Mouse (Mus musculus) adrenal gland, postnatal 10 days (tissue): ENCODE data around the gene Ankrd9. TPM values are rescaled to one million over a fixed set of nuclear protein-coding genes. Genes with fewer than 3 reads are reported as not detected.

ENCODE experiments used
- DNase-seq: peaks from one replicate; pipeline ENCODE4 v3.0.0; 2021; ENCODE audit warnings: mixed read lengths
- total RNA-seq, 2 experiments: library from RNA; stranded (reverse); gene quantifications; 2 replicates each; pipeline ENCODE4 v1.2.3; 2021

The Ankrd9 gene
- total RNA-seq, 2 experiments from 2014 or later = 35.7 to 49.7 TPM

DNA sequence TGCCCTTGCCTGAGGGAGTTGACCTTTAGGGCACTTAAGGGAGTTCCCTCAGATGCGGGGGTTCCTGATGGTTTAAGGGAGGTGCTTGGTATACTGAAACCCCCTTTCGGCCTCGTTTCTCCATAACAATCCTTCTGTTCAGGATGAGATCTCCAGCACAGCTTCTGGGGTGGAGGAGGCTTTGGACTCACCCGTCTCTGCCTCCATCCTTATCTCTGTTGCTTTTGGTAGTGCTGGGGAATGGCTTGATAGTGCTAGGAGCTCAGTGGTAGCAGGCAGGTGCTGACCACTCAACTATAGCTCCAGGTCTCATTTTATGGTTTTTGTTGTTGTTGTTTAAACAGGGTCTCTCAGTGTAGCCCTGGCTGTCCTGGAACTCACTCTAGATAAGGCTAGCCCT lies 12.8 kb downstream of the Ankrd9 start:
- no peak for DNase-seq

- no peak for DNase-seq
Measured at GRCm38 (mm10) chr12:110965500-110965899, 13.3 kb downstream of the Ankrd9 start.

DNA sequence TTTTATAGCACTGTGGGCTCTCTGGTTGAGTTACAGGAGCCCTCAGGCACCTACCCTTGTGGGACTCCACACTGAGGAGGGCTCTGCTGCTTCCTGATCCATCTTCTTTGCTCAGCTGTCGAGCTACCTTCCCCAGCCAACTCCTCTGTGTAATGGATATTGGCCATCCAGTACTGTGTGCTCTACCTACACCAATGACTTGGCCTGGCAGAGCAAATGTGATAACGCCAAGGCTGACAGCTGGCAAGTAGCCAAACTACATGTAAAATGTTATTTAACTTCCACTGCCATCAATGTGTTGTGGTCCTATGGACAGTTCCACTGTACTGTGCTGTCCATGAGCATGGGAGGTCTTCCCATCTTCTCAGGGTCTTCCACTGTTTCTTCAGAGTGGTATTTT lies 16.9 kb downstream of the Ankrd9 start:
- no peak for DNase-seq

- no peak for DNase-seq
Measured at GRCm38 (mm10) chr12:110954351-110954991, 24.4 kb downstream of the Ankrd9 start.

- no peak for DNase-seq
Measured at GRCm38 (mm10) chr12:110953900-110954299, 24.9 kb downstream of the Ankrd9 start.

GRCm38 (mm10) chr12:110953443-110953842 lies 25.4 kb downstream of the Ankrd9 start:
- peak; percentile 66 for DNase-seq

DNA sequence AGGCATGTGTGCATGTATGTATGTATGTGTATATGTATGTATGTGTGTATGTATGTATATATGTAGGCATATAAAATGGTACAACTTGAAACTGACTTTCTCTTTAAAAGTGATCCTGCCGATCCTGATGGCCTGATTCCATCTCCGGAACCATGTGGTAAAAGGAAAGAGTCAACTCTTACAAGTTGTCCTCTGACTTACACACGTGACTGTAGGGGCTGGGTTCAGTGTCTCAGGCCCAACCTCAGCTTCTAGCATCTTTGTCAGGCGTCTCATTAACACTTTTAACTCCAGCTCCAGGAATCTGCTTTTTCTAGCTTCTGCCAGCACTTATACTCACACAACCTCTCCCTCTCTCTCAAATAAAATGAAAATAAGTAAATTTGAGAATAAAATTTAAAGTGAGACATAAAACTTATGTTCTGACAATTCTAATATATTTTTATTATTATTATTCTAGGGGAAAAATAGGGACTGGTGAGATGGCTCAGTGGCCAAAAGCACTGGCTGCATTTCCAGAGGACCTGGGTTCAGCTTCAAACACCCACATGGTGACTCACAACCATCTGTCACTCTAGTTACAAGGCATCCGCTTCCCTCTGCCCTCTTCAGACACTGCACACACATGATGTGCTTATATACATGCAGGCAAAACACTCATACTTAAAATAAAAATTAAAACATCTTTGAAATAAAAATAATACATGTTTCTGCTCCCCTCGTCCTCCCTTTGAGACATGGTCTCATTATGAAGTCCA lies 26.0 kb downstream of the Ankrd9 start:
- no peak for DNase-seq

GRCm38 (mm10) chr12:110951236-110951635 lies 27.6 kb downstream of the Ankrd9 start:
- DNase-seq = no peak

DNA sequence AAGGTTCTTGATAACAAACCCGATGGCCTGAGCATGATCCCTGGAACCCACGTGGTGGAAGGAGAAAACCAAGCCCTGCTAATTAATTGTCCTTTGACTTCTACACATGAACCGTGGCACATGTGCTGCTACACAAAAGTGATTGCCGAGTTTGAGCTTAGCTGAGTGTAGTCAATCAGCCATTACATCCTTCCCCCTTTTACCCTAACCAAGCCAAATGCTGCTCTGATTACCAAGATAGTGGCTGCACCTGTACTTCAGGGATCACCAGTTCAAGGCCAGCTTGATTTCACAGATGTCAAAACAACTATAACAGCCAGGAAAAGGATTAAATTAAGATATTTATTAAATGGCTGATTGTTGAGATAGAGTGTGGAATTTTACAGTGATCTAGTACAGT lies 28.7 kb downstream of the Ankrd9 start:
- no peak for DNase-seq

GRCm38 (mm10) chr12:110949410-110949809 lies 29.4 kb downstream of the Ankrd9 start:
- no peak for DNase-seq

GRCm38 (mm10) chr12:110948910-110949201 lies 30.0 kb downstream of the Ankrd9 start:
- DNase-seq = no peak

- no peak for DNase-seq
Measured at GRCm38 (mm10) chr12:110948082-110948909, 30.5 kb downstream of the Ankrd9 start.

DNA sequence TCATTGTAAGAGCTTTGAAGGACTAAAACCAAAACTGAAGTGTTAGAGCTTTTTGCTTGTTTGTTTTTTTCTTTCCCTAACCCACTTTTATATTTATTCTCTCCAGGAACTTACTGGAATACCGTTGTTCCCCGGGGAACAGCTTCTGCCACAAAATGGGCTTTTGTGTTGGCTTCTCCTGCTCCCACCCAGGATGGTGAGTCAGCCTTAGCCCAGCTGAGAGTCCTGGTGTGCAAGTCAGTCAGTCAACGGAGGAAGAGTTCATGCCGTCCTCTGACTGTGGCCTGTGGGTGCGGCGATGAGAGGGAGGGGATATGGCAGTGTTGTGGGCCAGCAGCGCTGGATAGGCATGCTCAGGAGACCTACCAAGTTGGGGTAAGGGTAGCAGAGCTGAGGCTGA lies 32.6 kb downstream of the Ankrd9 start:
- DNase-seq = no peak

- no peak for DNase-seq
Measured at GRCm38 (mm10) chr12:110940869-110941268, 38.0 kb downstream of the Ankrd9 start.

DNA sequence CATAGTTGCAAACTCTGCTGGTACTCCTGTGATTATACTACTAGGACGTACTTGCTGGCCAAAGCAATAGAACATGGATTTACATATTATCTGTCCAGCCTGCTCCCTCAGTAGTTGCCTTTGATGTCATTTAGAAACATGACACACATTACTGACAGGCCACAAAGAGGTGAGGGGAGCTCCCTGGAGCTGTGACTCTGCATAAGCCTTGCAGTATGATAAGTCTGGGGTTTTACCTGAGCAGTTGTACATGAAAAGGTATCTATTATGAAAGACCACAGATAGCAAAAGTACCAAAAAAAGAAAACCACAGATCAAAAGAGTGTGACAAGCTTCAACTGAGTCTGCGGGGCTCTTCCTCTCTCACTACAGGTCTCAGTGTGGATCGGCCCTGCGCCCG lies 39.5 kb downstream of the Ankrd9 start:
- no peak for DNase-seq

DNA sequence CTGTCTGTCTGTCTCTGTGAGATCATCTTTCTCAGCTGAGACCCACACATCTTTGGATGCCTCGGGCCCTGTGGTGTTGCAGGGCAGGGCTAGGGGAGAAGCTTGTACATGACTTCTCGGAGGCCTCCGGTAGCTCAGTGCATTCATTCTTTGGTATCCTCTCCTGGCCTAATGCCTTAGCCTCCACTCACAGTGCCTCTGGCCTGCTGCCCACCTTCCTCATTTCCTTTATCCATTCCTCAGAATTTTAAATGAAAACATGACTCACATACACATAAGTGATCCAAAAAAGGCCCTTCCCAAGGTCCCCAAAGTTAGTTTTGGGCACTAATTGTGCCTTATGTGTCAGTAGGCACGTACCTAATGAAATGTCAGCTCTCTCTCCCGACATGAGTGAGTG lies 41.3 kb downstream of the Ankrd9 start:
- DNase-seq = peak; percentile 61

DNA sequence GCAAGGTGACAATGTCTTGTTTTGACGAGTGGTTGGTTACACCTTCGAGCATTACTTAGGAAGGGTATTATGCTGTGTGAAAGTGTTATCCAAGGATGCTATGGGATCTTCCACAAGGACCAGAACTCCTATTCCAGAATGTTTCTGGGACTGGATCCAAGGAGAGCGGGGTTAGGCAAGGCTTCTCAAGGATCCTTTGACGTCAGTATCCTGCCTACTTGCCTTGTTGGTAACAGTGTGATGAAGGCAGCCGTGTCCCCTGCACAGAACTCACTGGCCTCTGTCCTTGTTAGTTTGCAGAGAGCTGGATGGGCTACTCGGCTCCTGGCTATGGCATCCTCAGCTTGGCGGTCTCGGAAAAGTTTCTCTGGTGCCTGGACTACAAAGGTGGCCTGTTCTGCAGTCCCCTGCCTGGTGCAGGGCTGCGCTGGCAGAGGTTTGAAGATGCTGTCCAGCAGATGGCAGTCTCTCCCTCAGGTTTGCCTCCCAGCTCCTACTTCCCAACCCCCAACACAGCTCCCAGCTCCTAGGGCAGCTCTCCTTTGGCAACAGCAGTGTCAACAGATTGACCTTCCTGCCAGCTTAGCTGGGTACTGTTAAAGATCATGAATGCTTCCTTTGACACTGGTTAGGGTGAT lies 42.7 kb downstream of the Ankrd9 start:
- DNase-seq = peak; percentile 91

- no peak for DNase-seq
Measured at GRCm38 (mm10) chr12:110932820-110933219, 46.0 kb downstream of the Ankrd9 start.
